Mouse (Mus musculus) liver, embryonic 11.5 days (tissue): Measurements from ENCODE around the gene Itgb3. TPM values are rescaled to one million over a fixed set of nuclear protein-coding genes. Genes with fewer than 3 reads are reported as not detected.

Source experiments
- ATAC-seq: fragments of 200-750 bp; cut with Nextera tagmentation; replicated peaks from 2 replicates; pipeline ENCODE4 v1.8.0; 2017; ENCODE audit warnings: moderate number of reproducible peaks, mild to moderate bottlenecking, moderate TSS enrichment, moderate library complexity; ENCODE audit not compliant: low FRiP score
- DNase-seq: peaks from one replicate; pipeline ENCODE4 v3.0.0-alpha.2; 2017; ENCODE audit warnings: low spot score
- H3K27ac ChIP-seq: fragments of 300-500 bp; sonication (generic); 2 replicates; pipeline ENCODE4 v1.5.1; 2014; ENCODE audit warnings: mild to moderate bottlenecking, low read depth, low read length, control low read depth
- H3K27me3 ChIP-seq: fragments of 300-500 bp; sonication (generic); replicated peaks from 2 replicates; pipeline ENCODE4 v1.6.1; 2014; ENCODE audit warnings: low read length, mixed read lengths; ENCODE audit not compliant: control insufficient read depth, insufficient read depth
- H3K36me3 ChIP-seq: fragments of 300-500 bp; sonication (generic); 2 replicates; pipeline ENCODE4 v1.6.1; 2014; ENCODE audit warnings: mild to moderate bottlenecking, low read length, moderate library complexity, mixed read lengths; ENCODE audit not compliant: control insufficient read depth, insufficient read depth
- H3K4me1 ChIP-seq: fragments of 300-500 bp; sonication (generic); replicated peaks from 2 replicates; pipeline ENCODE4 v1.6.1; 2014; ENCODE audit warnings: low read length, mixed read lengths; ENCODE audit not compliant: control insufficient read depth, insufficient read depth
- H3K4me2 ChIP-seq: fragments of 300-500 bp; sonication (generic); 2 replicates; pipeline ENCODE4 v1.6.1; 2014; ENCODE audit warnings: mild to moderate bottlenecking, control low read depth, moderate library complexity
- H3K4me3 ChIP-seq: fragments of 300-500 bp; sonication (generic); 2 replicates; pipeline ENCODE4 v1.5.1; 2014; ENCODE audit warnings: low read depth, low read length, control low read depth
- H3K9ac ChIP-seq: fragments of 300-500 bp; sonication (generic); 2 replicates; pipeline ENCODE4 v1.6.1; 2014; ENCODE audit warnings: low read depth, low read length, control low read depth
- H3K9me3 ChIP-seq: fragments of 300-500 bp; sonication (generic); 2 replicates; pipeline ENCODE4 v1.6.1; 2016; ENCODE audit warnings: low read length, inconsistent platforms, mixed read lengths; ENCODE audit not compliant: control insufficient read depth
- WGBS: fragments of 180-500 bp; shearing (Covaris S2); extraction: QIAGEN DNeasy Blood & Tissue Kit; methylation state at CpG from one replicate; pipeline ENCODE4 v1.1.7; 2014; 5-methylcytosine and 5-hydroxymethylcytosine counted together
- polyA plus RNA-seq: library from polyadenylated mRNA; unstranded; fragments of >200 nt; fragmentation: Nextera tagmentation; extraction: Ambion mirVana; gene quantifications from 2 replicates; pipeline ENCODE4 v1.2.1, GENCODE M21; 2014

The Itgb3 gene
- 16.2 and 16.4 TPM in 2 replicates for polyA plus RNA-seq

GRCm38 (mm10) chr11:104607491-104608245 is at the start of gene Itgb3:
Gene Itgb3, plus strand, starts transcription at chr11:104608000.
- H3K4me3 ChIP-seq, result peak within 1 kb of the TSS; percentile 57
- ATAC-seq, result peak; percentile 71
- peak within 1 kb of the TSS; percentile 48 for H3K9ac ChIP-seq
- H3K4me2 ChIP-seq, result peak within 1 kb of the TSS; percentile 83
- WGBS, result 2% methylated on average over 42 of the region's 51 CpGs
- no peaks in the 10 kb centered on the region for H3K9me3 ChIP-seq
- H3K27me3 ChIP-seq, result peaks cover 39% of the 10 kb centered on the region
- H3K4me1 ChIP-seq, result peaks cover 4% of the 10 kb centered on the region
- H3K27ac ChIP-seq, result no peak within 1 kb of the TSS
- peak; percentile 76 for DNase-seq
- H3K36me3 ChIP-seq, result no peaks in the 10 kb centered on the region

- Histone ChIP-seq H3K4me1 (peaks cover 6% of the 10 kb centered on the region; the same call in 1 of the 2 replicates), H3K9me3 (no peaks in the 10 kb centered on the region), H3K27ac (no peak overlapping the region), H3K27me3 (no peaks in the 10 kb centered on the region), H3K4me2 (no peak overlapping the region), H3K9ac (no peak overlapping the region), H3K4me3 (no peak overlapping the region), H3K36me3 (no peaks in the 10 kb centered on the region)
- ATAC-seq, result no peak
- no peak for DNase-seq
- WGBS, result 59% methylated on average over 4 of the region's 4 CpGs
Measured at GRCm38 (mm10) chr11:104558065-104558464, 49.7 kb upstream of the Itgb3 start.

- ATAC-seq, result no peak
- no peak overlapping the region for H3K9ac ChIP-seq
Measured at GRCm38 (mm10) chr11:104558651-104559403, 49.0 kb upstream of the Itgb3 start.

GRCm38 (mm10) chr11:104560971-104561370 is 46.8 kb upstream of the Itgb3 start:
- Histone ChIP-seq H3K4me1 (peaks cover 6% of the 10 kb centered on the region; the same call in 1 of the 2 replicates), H3K9me3 (no peaks in the 10 kb centered on the region), H3K4me3 (no peak overlapping the region), H3K27me3 (no peaks in the 10 kb centered on the region), H3K27ac (no peak overlapping the region), H3K36me3 (no peaks in the 10 kb centered on the region), H3K4me2 (no peak overlapping the region), H3K9ac (no peak overlapping the region)
- WGBS, result 63% methylated on average over 2 of the region's 2 CpGs
- no peak for DNase-seq
- no peak for ATAC-seq

More at GRCm38 (mm10) chr11:104558651-104559403, 49.0 kb upstream of the Itgb3 start:
- no peak for DNase-seq
- Histone ChIP-seq H3K27me3 (no peaks in the 10 kb centered on the region), H3K4me1 (peaks cover 6% of the 10 kb centered on the region; the same call in 1 of the 2 replicates), H3K4me2 (no peak overlapping the region), H3K4me3 (no peak overlapping the region), H3K27ac (no peak overlapping the region), H3K36me3 (no peaks in the 10 kb centered on the region), H3K9me3 (no peaks in the 10 kb centered on the region)
- WGBS, result 69% methylated on average over 4 of the region's 4 CpGs

- Histone ChIP-seq H3K36me3 (no peaks in the 10 kb centered on the region), H3K4me1 (no peaks in the 10 kb centered on the region), H3K9ac (no peak overlapping the region), H3K4me3 (no peak overlapping the region), H3K4me2 (no peak overlapping the region), H3K27me3 (no peaks in the 10 kb centered on the region), H3K9me3 (no peaks in the 10 kb centered on the region), H3K27ac (no peak overlapping the region)
- 59% methylated on average over 1 of the region's 1 CpGs for WGBS
- DNase-seq, result no peak
- no peak for ATAC-seq
Measured at GRCm38 (mm10) chr11:104563496-104563895, 44.3 kb upstream of the Itgb3 start.

GRCm38 (mm10) chr11:104565172-104565571 is 42.6 kb upstream of the Itgb3 start:
- no peak overlapping the region for H3K4me2 ChIP-seq
- DNase-seq (no peak), ATAC-seq (no peak)
- no peak overlapping the region for H3K9ac ChIP-seq
- 81% methylated on average over 9 of the region's 9 CpGs for WGBS
- no peaks in the 10 kb centered on the region for H3K4me1 ChIP-seq
- H3K27me3 ChIP-seq, result no peaks in the 10 kb centered on the region
- H3K9me3 ChIP-seq, result 0 out of 2 replicates have a peak, but pooled peaks cover 5% of the 10 kb centered on the region
- no peaks in the 10 kb centered on the region for H3K36me3 ChIP-seq
- H3K27ac ChIP-seq, result no peak overlapping the region
- no peak overlapping the region for H3K4me3 ChIP-seq

- 0 out of 2 replicates have a peak, but pooled peaks cover 5% of the 10 kb centered on the region for H3K9me3 ChIP-seq
- no peak for ATAC-seq
- 83% methylated on average over 6 of the region's 6 CpGs for WGBS
- H3K4me3 ChIP-seq, result no peak overlapping the region
- H3K4me1 ChIP-seq, result no peaks in the 10 kb centered on the region
- H3K36me3 ChIP-seq, result no peaks in the 10 kb centered on the region
- no peaks in the 10 kb centered on the region for H3K27me3 ChIP-seq
- no peak overlapping the region for H3K4me2 ChIP-seq
- H3K27ac ChIP-seq, result no peak overlapping the region
- no peak overlapping the region for H3K9ac ChIP-seq
- no peak for DNase-seq
Measured at GRCm38 (mm10) chr11:104566097-104566496, 41.7 kb upstream of the Itgb3 start.

- no peak overlapping the region for H3K27ac ChIP-seq
- H3K9ac ChIP-seq, result no peak overlapping the region
- no peak overlapping the region for H3K4me3 ChIP-seq
- 69% methylated on average over 2 of the region's 2 CpGs for WGBS
- H3K27me3 ChIP-seq, result no peaks in the 10 kb centered on the region
- no peak for ATAC-seq
- no peak for DNase-seq
- no peaks in the 10 kb centered on the region for H3K36me3 ChIP-seq
- H3K4me1 ChIP-seq, result no peaks in the 10 kb centered on the region
- 0 out of 2 replicates have a peak, but pooled peaks cover 5% of the 10 kb centered on the region for H3K9me3 ChIP-seq
- H3K4me2 ChIP-seq, result no peak overlapping the region
Measured at GRCm38 (mm10) chr11:104566796-104567195, 41.0 kb upstream of the Itgb3 start.
